Mouse (Mus musculus) kidney, postnatal 0 days (tissue): ENCODE data around the gene Osbpl5. TPM values are rescaled to one million over a fixed set of nuclear protein-coding genes. Genes with fewer than 3 reads are reported as not detected.

Experiments used
- ATAC-seq: fragments of 200-750 bp; cut with Nextera tagmentation; replicated peaks from 2 replicates; pipeline ENCODE4 v1.8.0; 2017; ENCODE audit warnings: low read depth, moderate number of reproducible peaks, moderate TSS enrichment, moderate library complexity; ENCODE audit not compliant: low FRiP score
- DNase-seq: peaks from one replicate; pipeline ENCODE4 v3.0.0-alpha.2; 2016; ENCODE audit warnings: low spot score
- H3K27ac ChIP-seq: fragments of 300-500 bp; sonication (generic); 2 replicates; pipeline ENCODE4 v1.5.1; 2014; ENCODE audit warnings: mild to moderate bottlenecking
- H3K27me3 ChIP-seq: fragments of 300-500 bp; sonication (generic); 2 replicates; pipeline ENCODE4 v1.6.1; 2014; ENCODE audit warnings: low read length, mixed read lengths; ENCODE audit not compliant: insufficient read depth
- H3K36me3 ChIP-seq: fragments of 300-500 bp; sonication (generic); 2 replicates; pipeline ENCODE4 v1.6.1; 2014; ENCODE audit warnings: low read length, mixed read lengths; ENCODE audit not compliant: insufficient read depth
- H3K4me1 ChIP-seq: fragments of 300-500 bp; sonication (generic); replicated peaks from 2 replicates; pipeline ENCODE4 v1.6.1; 2014; ENCODE audit warnings: antibody characterized with exemption, low read length, mixed read lengths; ENCODE audit not compliant: insufficient read depth
- H3K4me2 ChIP-seq: fragments of 300-500 bp; sonication (generic); 2 replicates; pipeline ENCODE4 v1.6.1; 2014; ENCODE audit warnings: mild to moderate bottlenecking, low read length, moderate library complexity, mixed read lengths
- H3K4me3 ChIP-seq: fragments of 300-500 bp; sonication (generic); replicated peaks from 2 replicates; pipeline ENCODE4 v1.5.1; 2014; ENCODE audit warnings: low read depth, low read length
- H3K9ac ChIP-seq: fragments of 300-500 bp; sonication (generic); 2 replicates; pipeline ENCODE4 v1.6.1; 2014; ENCODE audit warnings: low read depth, low read length
- H3K9me3 ChIP-seq: fragments of 300-500 bp; sonication (generic); replicated peaks from 2 replicates; pipeline ENCODE4 v1.6.1; 2016; ENCODE audit warnings: low read length, inconsistent platforms, mixed read lengths
- CTCF ChIP-seq: IDR thresholded peaks from 2 replicates; pipeline ENCODE4 v1.5.1; 2016; ENCODE audit warnings: antibody characterized with exemption, low read depth, mild to moderate bottlenecking, moderate library complexity
- WGBS: fragments of 180-500 bp; shearing (Covaris S2); extraction: QIAGEN DNeasy Blood & Tissue Kit; methylation state at CpG from one replicate; pipeline ENCODE4 v1.1.7; 2014; 5-methylcytosine and 5-hydroxymethylcytosine counted together
- polyA plus RNA-seq: library from polyadenylated mRNA; unstranded; fragments of >200 nt; fragmentation: Nextera tagmentation; extraction: Ambion mirVana; gene quantifications from 2 replicates; pipeline ENCODE4 v1.2.1, GENCODE M21; 2015

Gene Osbpl5
- polyA plus RNA-seq, 1 experiment from 2014 or later = 29.0 TPM

DNA sequence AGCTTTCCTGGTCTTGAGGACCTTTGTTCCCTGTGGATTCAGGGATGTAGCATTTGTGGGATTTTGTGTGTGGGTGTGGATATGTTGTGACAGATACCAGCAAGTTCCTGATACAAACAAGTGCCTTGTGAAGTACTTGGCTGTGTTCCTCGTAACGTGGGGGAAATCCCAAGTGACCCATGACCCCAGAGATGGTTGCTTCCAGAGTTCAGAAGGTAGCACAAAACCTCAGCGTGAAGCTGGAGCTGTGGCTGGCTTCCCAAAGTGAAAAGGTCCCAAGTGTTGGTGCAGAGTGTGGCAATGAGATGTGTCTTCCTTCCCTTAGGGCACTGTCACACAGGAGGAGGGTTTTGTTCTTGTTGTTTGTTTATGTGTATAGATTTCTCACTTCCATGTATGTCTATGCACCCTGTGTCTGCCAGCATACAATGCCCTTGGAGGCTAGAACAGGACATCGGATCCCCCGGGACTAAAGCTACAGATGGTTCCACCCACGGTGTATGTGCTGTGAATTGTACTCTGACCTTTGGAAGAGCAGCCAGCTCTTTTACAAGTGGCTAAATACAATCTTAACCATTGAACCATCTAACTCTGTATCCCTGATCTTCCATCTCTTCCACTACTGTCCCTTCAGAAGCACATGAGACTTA is 35.7 kb upstream of the Osbpl5 start:
- no peaks in the 10 kb centered on the region for H3K4me1 ChIP-seq

GRCm38 (mm10) chr7:143783996-143784829 is 27.4 kb upstream of the Osbpl5 start, which contains the start of gene Mrgpre:
TSS of gene Mrgpre (minus strand) at chr7:143784500.
- Histone ChIP-seq H3K4me1 (peaks cover 17% of the 10 kb centered on the region), H3K9me3 (no peaks in the 10 kb centered on the region), H3K27me3 (no peaks in the 10 kb centered on the region), H3K9ac (peak within 1 kb of the TSS; percentile 53), H3K36me3 (no peaks in the 10 kb centered on the region), H3K4me2 (peak within 1 kb of the TSS; percentile 53), H3K27ac (peak within 1 kb of the TSS; percentile 74), H3K4me3 (peak within 1 kb of the TSS; percentile 35)
- WGBS = 2% methylated on average over 21 of the region's 21 CpGs
- ATAC-seq = peak; percentile 94
- peak; percentile 23; the same call in 1 of the 2 replicates for TF ChIP-seq CTCF
- DNase-seq = peak; percentile 98

More for the DNA sequence above, 35.7 kb upstream of the Osbpl5 start:
- ATAC-seq = 0 out of 2 replicates have a peak, but pooled peaks have one; percentile 25
- DNase-seq = no peak
- Histone ChIP-seq H3K9me3 (no peaks in the 10 kb centered on the region), H3K4me2 (no peak overlapping the region), H3K36me3 (peaks cover 12% of the 10 kb centered on the region), H3K4me3 (no peak overlapping the region), H3K27ac (no peak overlapping the region), H3K27me3 (no peaks in the 10 kb centered on the region), H3K9ac (no peak overlapping the region)
- WGBS = 67% methylated on average over 6 of the region's 6 CpGs
- no peak for TF ChIP-seq CTCF

DNA sequence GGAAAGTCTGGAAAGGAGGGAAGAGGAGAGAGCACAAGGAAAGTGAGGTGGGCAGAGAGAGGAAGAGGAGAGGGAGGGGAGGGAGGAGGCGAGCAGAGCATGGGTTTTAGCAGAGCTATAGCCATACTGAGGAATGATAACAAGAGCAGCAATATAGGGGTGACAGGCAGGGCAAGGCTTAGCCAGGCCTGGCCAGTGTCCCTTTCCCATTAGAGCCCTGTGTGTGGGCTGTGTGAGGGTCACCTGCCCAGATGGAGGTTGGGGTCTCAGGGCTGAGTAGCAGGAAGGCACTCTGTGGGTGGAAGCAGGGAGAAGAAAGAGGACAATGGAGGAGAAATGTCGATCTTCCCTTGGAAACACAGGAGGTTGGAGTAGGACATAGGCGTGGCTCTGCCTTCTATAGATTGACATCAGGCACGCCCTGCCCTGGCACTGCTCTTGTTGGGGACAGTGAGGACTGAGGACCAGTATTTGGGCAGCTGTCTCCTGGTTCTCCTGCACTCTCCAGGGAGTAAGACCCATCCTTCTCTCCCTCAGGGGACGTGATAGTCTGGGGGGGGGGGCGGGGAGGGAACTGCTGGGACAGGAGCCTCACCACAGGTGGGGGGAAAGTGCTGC is 26.7 kb upstream of the Osbpl5 start:
- H3K9ac ChIP-seq = peak overlapping the region; percentile 53
- H3K4me1 ChIP-seq = peaks cover 17% of the 10 kb centered on the region
- peak overlapping the region; percentile 35 for H3K4me3 ChIP-seq
- no peaks in the 10 kb centered on the region for H3K27me3 ChIP-seq
- 8% methylated on average over 5 of the region's 6 CpGs for WGBS
- ATAC-seq (peak; percentile 73), DNase-seq (peak; percentile 60)
- TF ChIP-seq CTCF = no peak
- peak overlapping the region; percentile 74 for H3K27ac ChIP-seq
- peak overlapping the region; percentile 53 for H3K4me2 ChIP-seq
- no peaks in the 10 kb centered on the region for H3K36me3 ChIP-seq
- no peaks in the 10 kb centered on the region for H3K9me3 ChIP-seq

- no peaks in the 10 kb centered on the region for H3K27me3 ChIP-seq
- 35% methylated on average over 2 of the region's 2 CpGs for WGBS
These were observed 20.6 kb upstream of the Osbpl5 start for GRCm38 (mm10) chr7:143777375-143777774.

GRCm38 (mm10) chr7:143776137-143776536 is 19.4 kb upstream of the Osbpl5 start:
- no peak for TF ChIP-seq CTCF
- H3K9me3 ChIP-seq = no peaks in the 10 kb centered on the region

More at GRCm38 (mm10) chr7:143777375-143777774, 20.6 kb upstream of the Osbpl5 start:
- Histone ChIP-seq H3K4me3 (no peak overlapping the region), H3K36me3 (no peaks in the 10 kb centered on the region), H3K4me1 (no peaks in the 10 kb centered on the region), H3K4me2 (no peak overlapping the region), H3K9me3 (no peaks in the 10 kb centered on the region), H3K9ac (no peak overlapping the region), H3K27ac (no peak overlapping the region)
- ATAC-seq (no peak), DNase-seq (peak; percentile 48)
- TF ChIP-seq CTCF = no peak

GRCm38 (mm10) chr7:143769461-143769860 is 12.7 kb upstream of the Osbpl5 start:
- no peak overlapping the region for H3K4me3 ChIP-seq
- no peaks in the 10 kb centered on the region for H3K4me1 ChIP-seq
- no peaks in the 10 kb centered on the region for H3K27me3 ChIP-seq
- TF ChIP-seq CTCF = no peak
- no peak overlapping the region for H3K9ac ChIP-seq
- H3K27ac ChIP-seq = no peak overlapping the region
- no peak overlapping the region for H3K4me2 ChIP-seq
- no peak for ATAC-seq
- WGBS = 37% methylated on average over 1 of the region's 1 CpGs
- H3K36me3 ChIP-seq = no peaks in the 10 kb centered on the region
- DNase-seq = peak; percentile 24
- H3K9me3 ChIP-seq = no peaks in the 10 kb centered on the region

More at GRCm38 (mm10) chr7:143776137-143776536, 19.4 kb upstream of the Osbpl5 start:
- Histone ChIP-seq H3K4me2 (no peak overlapping the region), H3K27me3 (no peaks in the 10 kb centered on the region), H3K4me1 (no peaks in the 10 kb centered on the region), H3K4me3 (no peak overlapping the region), H3K36me3 (no peaks in the 10 kb centered on the region), H3K9ac (no peak overlapping the region), H3K27ac (no peak overlapping the region)
- ATAC-seq (no peak), DNase-seq (no peak)
- 27% methylated on average over 3 of the region's 3 CpGs for WGBS
